Mouse (Mus musculus): ENCODE data around the gene Rtl6. TPM values are rescaled to one million over a fixed set of nuclear protein-coding genes. Genes with fewer than 3 reads are reported as not detected.

Gene Rtl6
- total RNA-seq (2021) = 6.3 and 7.2 TPM in 2 replicates
- long read RNA-seq, experiment 1, full-length matches to known transcripts = 13 of 13 reads
- long read RNA-seq, experiment 1, partial matches to known transcripts = 0 of 13 reads
- long read RNA-seq, experiment 1, other reads (novel, unspliced or antisense) = 0 of 13 reads
- long read RNA-seq, experiment 2, full-length matches to known transcripts = 7 of 7 reads
- long read RNA-seq, experiment 2, partial matches to known transcripts = 0 of 7 reads
- long read RNA-seq, experiment 2, other reads (novel, unspliced or antisense) = 0 of 7 reads

DNA sequence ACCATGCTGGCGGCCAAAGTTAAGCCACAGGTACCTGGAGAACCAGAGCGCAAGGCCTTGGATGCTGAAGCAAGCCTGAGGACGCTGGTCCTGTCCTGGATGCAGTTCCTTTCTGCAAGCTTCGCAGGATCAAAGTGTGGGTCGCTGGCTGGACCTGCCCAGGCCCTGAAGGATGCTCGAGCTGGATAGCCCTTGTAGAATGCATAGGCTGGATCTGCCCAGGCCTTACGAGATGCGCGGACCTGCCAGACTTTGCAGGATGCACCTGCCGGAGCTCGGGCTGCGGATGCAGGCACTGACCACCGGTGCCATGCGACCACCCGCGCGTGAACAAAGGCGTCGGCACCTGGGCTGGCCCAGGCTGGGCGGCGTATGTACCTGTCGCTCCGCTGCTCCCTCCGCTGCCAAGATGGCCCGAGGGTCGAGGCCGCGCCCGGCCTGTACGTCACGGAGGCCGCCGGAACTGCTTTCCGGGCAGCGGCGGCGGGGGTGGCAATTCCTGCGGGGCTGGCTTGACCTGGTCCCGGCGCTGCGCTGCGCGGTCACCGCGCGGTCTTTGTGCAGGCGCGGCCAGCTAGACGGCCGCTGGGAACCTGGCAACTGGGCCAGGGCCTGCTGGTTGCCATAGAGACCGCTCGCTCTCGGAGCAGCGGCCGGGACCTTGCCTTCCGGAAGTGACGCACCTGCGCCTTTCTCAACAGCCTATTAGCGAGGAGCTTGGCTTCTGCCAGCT, at the start of gene Rtl6:
Rtl6 (minus strand) TSS at position 635 of the 733 bp plus-strand sequence.
- peak; percentile 95 for DNase-seq

DNA sequence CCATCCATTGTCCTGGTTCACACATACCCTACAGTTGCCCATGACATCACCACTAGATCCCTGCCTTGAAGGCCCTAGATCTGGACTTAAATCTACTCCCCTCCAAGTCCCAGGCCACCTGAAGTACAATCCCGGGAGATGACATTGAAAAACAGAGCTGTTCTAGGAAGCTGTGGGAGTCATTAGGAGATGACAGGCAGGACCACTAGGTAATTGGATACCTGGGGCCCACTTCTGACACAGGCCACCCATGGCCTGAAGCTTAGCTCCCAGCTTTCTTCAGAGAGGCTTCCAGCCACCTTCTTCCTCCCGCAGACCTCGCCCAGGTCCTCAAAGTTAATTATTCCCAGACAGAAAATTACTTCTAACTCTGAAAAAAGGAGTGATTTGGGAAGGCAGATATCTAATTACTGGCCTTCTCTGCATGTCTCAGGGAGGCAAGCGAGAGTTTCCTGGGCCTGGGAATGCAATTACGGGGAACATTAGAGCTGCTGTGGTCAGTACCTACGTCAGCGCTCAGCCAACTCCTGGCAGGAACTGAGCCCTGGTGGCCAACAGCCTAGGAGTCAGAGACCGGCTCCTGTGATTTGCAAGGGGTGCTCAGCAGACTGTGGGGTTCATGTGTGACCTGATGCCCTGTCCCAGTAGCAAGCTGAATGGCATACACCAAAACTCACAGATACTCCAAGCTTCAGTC, 45.8 kb upstream of the Rtl6 start:
- peak; percentile 22 for DNase-seq

DNA sequence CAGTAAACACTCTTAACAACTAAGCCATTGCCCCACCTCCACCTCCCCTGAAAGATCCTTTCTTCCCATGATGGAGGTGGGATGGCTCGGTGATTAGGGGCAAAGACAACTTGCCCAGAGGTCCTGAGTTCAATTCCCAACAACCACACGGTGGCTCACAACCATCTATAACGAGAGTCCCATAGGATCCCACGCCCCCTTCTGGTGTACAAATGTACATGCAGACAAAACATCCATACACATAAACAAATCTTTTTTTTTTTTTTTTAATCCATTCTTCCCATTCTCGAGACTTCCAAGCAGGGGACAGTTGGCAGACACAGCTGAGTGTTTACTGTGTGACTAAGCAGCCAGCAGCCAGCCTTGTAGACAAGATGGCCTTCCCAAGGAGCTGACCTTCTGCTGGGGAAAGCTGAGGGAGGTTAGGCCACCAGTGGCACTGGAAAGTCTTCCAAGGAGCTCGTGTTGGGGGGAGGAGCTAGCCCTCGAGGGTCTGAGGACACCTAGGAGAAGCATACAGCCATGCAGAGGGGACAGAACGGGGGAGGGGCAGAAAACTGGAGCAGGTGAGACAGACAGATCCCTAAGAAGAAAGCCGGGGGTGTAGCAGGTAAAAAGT, 43.5 kb upstream of the Rtl6 start:
- no peak for DNase-seq

DNA sequence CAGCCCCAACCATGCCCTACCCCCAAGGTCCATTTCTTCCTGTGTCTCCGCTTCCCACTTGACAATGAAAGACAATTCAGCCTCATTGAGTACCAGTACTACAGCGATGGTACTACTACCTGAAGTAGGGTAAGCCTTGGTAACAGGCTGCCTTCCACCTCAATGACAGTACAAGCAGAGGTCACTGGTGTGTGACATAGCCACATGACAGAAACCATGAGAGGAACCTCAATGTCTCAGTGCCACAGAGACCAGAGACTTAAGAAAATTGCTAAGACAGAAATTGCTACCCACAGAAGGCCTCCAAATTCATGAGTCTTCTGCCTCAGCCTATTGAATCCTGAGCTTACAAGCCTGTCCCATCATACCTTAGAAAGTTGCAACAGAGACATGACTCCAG, 41.3 kb upstream of the Rtl6 start:
- DNase-seq = no peak

DNA sequence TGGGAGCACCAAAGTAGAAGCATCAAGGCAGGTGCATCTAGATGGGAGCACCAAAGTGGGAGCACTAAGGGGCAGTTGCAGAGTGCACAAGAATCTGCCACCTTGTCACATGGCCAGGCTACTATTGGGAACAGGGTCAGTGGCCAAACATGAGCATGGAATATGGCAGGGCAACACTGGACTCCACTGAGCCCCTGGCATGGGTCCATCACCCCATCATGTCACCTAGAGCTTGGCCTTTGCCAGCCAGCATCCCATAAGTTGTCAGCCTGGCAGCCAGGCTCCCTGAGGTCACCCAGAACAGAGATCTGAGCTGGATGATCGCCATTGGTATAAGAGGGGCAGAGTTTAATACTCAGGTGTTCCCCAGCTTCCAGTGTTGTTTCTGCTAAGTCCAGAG, 40.2 kb upstream of the Rtl6 start:
- no peak for DNase-seq

DNA sequence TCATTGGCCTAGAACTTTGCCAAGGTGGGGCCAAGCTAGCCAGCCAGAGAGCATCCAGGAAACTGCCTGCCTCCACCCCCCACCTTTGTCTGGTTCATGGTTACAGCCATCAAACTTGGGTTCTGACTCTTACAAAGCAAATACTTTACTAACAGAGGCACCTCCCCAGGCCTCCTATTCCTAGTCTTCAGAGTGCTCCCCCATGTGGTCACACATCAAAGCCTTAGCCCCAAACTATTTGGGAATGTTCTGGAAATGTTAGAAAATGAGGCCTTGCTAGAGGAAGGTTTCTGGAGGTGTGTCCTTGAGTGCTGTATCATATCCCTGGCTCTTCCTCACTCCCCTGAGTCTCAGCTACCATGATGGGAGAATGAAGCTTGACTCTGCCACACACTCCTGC, 39.4 kb upstream of the Rtl6 start:
- peak; percentile 42 for DNase-seq

DNA sequence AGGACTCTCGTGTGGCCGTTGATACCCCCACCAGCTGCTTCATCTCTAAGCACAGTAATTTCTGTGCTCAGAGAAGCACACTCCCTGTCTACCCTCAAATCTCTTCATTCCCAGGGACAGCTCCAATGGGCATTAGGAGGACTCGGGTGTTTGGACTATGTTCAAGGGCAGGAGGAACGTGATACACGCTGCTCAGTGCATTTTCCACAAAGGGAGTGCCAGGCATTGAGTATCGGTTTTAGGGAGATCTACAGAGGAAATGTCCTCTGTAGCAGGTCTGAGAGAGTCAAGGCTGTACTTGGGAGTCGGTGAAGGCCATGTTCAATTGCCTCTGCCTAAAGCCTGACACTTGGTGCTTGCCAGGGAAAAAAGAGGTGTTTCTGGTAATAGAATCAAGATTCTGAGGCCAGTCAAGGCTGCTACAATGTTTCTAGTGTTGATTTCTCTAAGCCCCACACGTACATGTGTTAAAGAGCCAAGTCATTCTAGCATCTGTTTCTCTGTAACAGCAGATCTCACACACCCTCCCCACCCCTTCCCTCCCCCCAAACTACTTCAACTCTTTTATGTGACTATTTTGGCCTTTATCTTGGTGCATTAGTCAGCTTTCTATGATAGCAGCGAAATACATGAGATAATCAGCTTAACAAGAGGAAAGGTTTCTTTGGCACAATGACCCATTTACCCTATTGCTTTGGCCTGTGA, 37.8 kb upstream of the Rtl6 start:
- DNase-seq = peak; percentile 41

DNA sequence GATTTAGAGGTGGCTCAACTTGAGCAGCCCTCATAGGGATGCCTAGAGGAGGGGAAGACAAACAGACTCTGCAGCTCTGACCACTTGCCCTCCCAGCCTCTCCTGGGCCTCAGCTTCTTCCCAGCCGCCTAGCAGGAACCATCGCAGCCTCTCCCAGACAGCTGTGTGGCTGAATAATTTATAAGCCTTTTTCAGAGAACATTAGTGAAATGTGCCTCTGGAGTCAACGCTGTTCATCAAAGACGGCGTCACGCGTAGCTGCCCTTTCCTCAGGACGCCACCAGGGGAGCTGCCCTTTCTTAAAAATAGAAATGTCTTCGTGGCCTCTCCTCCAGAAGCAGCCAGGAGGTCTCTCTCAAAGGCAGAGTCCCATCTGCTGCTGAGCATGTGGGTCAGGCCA, 35.9 kb upstream of the Rtl6 start:
- no peak for DNase-seq

DNA sequence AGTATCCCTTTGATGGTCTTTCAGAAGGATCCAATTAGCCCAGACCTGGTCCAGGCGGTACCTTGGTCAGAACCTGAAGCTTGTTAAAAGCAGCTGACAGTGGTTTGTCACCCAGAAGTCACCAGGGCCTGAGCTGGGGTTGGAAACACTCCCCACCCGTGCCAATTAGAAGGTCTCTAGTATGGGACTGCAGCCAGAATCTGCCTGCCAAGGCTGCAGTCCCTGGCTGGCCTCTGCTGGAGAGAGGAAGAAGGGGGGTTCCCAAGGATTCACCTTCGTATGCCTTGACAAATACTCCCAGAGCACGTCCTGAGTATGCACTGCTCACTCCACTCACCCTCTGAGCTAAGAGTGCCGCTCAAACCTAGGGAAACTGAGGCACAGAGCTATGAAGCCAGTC, 34.6 kb upstream of the Rtl6 start:
- DNase-seq = peak; percentile 85

DNA sequence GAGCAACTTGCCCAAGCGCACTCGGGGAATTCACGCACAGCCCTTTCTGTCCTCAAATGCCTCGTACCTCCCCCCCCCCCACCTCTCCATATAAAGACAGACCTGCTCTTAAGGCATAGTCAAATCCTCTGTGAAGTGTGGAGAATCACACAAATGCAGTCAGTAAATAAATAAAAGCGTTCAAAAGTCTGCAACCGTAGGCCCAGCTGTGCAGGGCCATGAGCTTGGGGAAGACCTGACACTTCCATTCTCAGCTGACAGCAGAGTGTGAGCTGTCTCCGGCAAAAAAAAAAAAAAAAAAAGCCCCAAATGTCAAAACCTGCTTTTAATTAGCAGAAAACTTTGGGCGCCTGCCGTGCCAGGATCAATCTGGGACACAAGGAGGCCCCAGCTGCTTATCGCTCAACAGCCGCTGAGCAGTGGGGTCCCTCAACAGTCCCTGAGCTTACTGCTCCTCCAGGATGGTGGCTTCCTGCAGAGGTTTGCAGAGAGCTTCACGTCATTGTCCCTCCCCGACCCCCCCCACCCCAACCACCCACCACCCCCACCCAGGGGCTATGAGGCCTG, 34.0 kb upstream of the Rtl6 start:
- no peak for DNase-seq

DNA sequence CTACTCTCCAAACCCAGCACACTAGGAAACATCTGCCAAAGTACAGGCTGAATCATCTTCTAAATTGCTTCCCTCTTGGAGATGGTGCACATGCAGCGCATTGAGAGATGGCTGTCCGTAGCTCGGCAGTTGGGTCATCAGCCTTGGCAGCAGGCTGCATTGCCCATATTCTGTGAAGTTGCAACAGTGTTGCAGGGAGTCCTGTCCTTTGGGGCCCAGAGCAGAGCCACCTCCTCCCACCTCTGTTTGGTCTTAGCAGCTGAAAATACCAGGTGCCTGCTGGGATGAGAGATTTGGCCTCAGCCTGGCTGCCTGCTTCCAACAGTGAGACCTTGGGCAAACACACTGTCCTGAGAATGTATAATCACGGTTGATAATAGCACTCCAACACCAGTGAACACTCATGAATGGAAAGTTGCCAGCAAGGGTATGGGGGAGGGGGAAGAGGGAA, 30.8 kb upstream of the Rtl6 start:
- DNase-seq = peak; percentile 54

DNA sequence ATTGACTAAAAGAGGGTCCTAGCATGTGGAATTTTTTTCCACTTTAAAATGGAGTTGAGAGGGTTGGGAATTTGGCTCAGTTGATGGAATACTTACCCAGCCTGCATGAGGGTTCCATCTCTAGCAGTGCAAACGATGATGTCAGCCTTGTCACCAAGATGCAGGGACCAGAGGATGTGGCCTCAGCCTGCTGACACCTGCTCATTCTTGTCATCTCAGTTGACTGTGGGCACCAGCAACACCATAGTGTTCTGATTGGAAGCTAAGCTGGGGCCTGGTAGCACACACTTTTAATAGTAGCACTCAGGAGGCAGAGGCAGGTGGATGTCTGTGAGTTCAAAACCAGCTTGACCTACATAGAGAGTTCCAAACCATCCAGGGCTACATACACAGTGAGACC, 21.0 kb upstream of the Rtl6 start:
- no peak for DNase-seq

DNA sequence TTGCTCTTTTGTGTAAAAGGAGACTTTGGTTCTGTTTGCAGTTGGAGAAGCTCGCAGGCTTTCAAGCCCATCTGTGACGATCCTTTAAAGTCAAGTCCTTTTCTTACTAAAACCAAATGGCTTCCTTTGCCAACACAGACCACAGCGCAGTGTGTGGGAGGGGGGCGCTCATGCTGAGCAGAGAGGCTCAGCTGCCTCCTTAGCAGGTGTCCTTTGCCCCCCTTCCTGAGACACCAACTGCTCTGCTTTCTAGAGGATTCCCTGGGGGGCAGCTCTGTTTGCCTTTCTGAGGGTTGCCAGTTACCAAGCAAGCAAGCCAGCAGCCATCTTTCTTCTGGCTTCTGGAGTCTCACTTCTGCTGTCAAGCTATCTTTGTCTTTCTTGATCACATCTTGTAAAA, 19.4 kb upstream of the Rtl6 start:
- DNase-seq = no peak

DNA sequence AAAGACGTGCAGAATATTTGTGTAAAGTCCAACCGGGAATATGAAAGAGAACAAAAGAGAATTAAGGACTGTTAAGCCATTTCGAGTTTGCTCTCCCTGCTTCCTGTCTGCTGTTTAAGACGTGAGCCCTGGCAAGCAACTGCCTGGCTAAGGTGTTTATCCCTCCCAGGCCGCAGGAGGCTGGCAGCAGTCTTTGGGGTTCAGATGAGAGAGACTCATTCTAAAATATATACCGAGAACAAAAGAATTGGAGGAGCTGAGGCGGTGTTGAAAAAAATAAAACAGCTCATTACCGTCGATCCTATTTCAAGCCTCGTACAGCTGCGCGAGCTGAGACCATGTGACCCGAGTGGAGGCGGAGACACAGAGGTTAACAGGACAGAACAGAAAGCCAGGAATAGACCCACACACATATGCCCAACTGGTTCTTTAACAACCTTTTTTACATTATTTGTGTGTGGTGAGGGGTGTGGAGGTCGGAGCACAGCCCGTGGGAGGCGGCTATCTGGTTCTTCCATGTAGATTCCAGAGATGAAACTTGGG, 9.0 kb upstream of the Rtl6 start:
- DNase-seq = no peak

DNA sequence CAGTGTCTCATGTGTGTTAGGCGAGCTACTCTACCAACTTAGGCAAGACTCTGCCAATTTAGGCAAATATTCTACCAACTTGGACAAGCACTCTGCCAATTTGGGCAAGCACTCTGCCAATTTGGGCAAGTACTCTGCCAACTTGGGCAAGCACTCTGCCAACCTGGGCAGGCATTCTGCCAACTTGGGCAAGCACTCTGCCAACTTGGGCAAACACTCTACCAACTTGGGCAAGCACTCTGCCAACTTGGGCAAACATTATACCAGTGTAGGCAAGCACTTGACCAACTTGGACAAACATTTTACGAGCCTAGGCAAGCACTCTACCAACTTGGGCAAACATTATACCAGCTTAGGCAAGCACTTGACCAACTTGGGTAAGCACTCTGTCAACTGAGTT, 3.9 kb upstream of the Rtl6 start:
- DNase-seq = no peak

DNA sequence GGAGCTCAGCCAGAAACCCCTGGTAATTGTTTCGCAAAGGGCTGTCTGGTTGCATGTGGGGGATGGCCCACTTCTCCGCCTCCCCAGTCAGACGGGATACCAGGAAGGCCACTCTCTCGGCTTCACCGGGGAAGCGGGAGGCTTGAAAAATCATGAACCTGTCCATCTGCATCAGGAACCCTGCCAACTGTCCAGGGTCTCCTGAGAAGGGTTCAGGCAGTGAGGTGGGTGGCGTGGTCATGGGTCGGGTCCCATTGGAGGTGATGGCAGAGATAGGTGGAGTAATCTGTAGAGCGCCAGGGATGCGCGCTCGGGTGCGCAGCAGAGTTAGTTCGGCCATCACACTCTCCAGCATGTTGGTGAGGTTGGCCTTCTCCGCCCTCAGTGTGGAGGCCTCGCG, 949 bp downstream of the Rtl6 start:
- DNase-seq = no peak

DNA sequence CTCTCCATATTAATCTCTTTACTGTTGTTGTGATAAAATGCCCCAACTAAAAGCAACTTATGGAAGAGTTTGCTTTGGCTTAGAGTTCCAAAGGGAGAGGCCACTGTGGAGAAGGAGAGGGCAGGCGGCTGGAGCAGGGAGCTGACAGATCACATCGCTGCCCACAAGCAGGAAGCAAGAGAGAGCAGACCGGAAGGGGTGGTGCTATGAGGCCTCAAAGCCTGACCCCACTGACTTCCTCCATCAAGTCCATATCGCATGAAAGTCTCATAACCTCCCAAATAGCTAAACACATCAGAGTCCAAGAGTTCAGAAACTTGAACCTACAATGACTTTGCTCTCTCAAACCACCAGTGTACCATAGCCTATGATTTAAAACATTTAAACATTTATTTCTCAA, 6.6 kb downstream of the Rtl6 start:
- no peak for DNase-seq

DNA sequence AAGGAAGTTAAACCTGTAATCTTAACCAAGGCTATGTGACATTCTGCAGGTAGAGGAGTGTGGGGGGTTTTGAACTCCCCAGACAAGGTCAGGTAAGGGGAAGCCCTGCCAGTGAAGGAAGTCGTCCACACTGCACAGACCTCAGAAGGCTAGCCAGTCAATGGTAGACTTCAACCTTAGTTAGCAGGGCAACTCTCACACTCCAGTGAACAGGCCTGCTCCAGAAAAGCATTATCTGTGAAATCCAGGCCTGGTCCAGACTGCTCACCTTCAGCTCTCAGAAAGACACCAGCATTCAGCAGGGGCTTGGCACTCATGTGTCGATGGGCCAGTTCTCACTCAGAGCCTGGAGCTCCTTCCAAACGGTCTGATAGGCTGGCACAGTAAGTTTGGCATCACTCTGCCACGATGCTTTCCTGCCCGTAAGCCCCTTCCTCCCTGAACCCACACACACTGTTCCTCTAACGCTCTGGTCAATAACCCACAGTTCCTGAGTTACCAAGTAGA, 8.3 kb downstream of the Rtl6 start:
- no peak for DNase-seq

DNA sequence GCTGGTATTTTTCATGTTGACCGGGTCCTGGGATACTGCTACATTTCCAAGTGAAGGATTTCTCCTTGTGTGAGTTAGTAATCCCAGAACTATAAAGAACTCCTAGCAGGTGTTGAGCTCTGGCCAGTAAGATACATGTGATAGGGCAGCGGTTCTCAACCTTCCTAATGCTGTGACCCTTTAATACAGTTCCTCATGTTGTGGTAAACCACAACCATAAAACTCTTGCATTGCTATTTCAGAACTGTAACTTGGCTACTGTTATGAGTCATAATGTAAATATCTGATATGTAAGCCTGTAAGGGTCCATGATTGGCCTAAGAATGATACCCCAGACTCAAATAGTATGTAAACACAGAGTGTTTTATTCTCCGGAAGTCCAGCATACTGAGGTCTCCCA, 11.6 kb downstream of the Rtl6 start:
- no peak for DNase-seq

DNA sequence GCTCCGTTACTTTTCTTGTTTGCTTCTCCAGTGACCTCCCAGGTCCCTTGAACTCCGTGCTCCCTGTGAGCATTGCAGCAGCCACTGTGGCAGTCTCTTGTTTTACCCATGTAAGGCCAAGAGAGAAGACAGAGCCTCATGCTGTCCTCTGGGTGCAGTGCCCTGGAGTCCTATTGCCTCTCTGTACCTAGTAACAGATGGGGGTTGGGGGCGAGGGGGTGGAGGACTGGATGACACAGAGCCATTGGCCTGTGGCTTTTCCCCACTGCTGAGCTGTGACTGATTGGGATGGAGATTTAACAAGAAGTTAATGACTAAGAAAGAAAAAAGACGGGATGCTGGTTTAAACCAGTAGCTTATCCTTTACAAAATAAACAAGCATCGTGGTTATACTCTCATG, 16.4 kb downstream of the Rtl6 start:
- no peak for DNase-seq

DNA sequence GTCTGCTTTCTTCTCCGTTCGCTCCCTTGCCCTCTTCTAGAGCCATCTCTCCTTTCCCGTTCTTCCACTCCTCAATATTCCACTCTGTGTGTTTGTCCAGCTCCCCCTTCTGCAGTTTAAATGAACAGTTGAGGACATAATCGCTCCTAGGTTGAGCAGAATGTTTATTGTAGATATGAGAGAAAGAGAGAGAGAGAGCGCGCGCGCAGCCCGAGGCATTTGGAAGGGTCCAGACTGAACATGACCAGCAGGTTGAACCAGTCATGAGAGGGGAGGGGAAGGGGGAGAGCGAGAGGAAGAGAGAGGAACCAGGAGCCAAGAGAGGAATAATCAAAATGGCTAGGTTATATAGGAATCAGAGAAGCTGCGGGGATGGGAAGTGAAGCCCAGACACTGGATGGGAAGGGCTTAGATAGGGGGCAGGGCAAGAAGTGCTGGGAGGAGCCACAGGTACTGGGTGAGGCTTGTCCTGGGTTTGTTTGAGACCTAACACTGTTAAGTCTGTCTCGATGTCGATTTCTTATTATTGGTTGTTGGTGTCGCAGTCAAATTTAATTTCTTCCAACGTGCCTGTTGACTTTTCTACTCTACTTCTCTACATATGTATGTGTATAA, 18.5 kb downstream of the Rtl6 start:
- DNase-seq = no peak

Data from adrenal gland, postnatal 14 days (tissue).